8 mouse cellular contexts compared by ENCODE assay signal in the genomic region with DNA sequence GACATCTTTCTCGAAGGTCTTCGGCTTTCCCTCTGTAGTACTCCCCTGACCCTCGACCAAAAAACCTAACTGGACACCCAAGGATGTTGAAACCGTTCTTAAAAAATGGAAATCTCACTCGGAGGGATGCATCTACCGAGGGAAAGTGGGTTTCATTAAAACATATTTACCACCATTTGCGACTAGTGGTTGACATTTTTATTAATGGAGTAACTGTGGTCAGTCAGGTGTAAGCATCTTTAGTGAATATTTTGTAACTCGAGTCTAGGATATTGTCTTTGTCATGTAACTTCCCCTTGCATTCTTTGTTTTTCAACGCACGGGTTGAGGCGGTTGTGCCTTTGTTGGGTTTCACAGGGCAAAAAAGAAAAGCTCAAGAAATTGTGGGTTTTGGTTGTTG. TPM values are rescaled to one million over a fixed set of nuclear protein-coding genes. Genes with fewer than 3 reads are reported as not detected.
A peak's percentile ranks its signal among the peaks of the same experiment; 100 is the strongest.
DNase-seq lines count a peak whose midpoint lies in the region; ATAC-seq and TF ChIP-seq lines count a peak whose summit lies in the region.

No protein-coding gene starts in this region.

- peaks cover 6% of the 10 kb centered on the region; the same call in 1 of the 2 replicates for H3K4me1 ChIP-seq in kidney, adult 2 months (ENCODE audit: control insufficient read depth, insufficient read depth, low read length)
- H3K4me1 ChIP-seq in MEL (ENCODE audit: control insufficient read depth in 1 of 2, insufficient read depth in 2 of 2, low read length in 2 of 2): peaks cover 0 to 8% of the 10 kb centered on the region in 2 experiments; a peak in 3 of 4 replicates
- peaks cover 11% of the 10 kb centered on the region for H3K4me1 ChIP-seq in forebrain, postnatal 0 days (ENCODE audit: insufficient read depth)
- peaks cover 8% of the 10 kb centered on the region; the same call in 1 of the 2 replicates for H3K4me1 ChIP-seq in liver, postnatal 0 days (ENCODE audit: insufficient read depth)

- no peaks in the 10 kb centered on the region for H3K36me3 ChIP-seq in kidney, adult 2 months (ENCODE audit: control insufficient read depth, insufficient read depth, low read length)
- peaks cover 0 to 18% of the 10 kb centered on the region in 2 experiments; a peak in 3 of 4 replicates for H3K36me3 ChIP-seq in MEL (ENCODE audit: control insufficient read depth in 1 of 2, insufficient read depth in 2 of 2, low read length in 2 of 2)
- H3K36me3 ChIP-seq in forebrain, postnatal 0 days (ENCODE audit: insufficient read depth): no peaks in the 10 kb centered on the region
- no peaks in the 10 kb centered on the region for H3K36me3 ChIP-seq in liver, postnatal 0 days (replicated peaks; ENCODE audit: insufficient read depth, low read length)

- no peak for TF ChIP-seq EP300 in MEL (IDR thresholded peaks at IDR 0.05; ENCODE audit: low read depth in 1 of 2, low read length in 2 of 2)
- no peak for TF ChIP-seq EP300 in liver, postnatal 0 days (IDR thresholded peaks at IDR 0.05; ENCODE audit: low read depth)

- H3K4me3 ChIP-seq in kidney, adult 2 months (ENCODE audit: insufficient read depth, low read depth, low read length): peak overlapping the region; percentile 96
- peak overlapping the region; percentile 80 to 83 for H3K4me3 ChIP-seq in MEL (ENCODE audit: control insufficient read depth in 1 of 2, insufficient read depth in 1 of 2, low read depth in 2 of 2, low read length in 2 of 2)
- peak overlapping the region; percentile 96 for H3K4me3 ChIP-seq in forebrain, postnatal 0 days (ENCODE audit: low read depth, low read length)
- H3K4me3 ChIP-seq in liver, postnatal 0 days (ENCODE audit: low read depth, low read length): peak overlapping the region; percentile 81

- H3K9ac ChIP-seq in MEL (ENCODE audit: control insufficient read depth, low read depth, low read length, poor library complexity, severe bottlenecking): peak overlapping the region; percentile 94
- peak overlapping the region; percentile 100 for H3K9ac ChIP-seq in forebrain, postnatal 0 days
- H3K9ac ChIP-seq in liver, postnatal 0 days (replicated peaks): peak overlapping the region; percentile 89

- ATAC-seq in forebrain, postnatal 0 days: no peak
- no peak for ATAC-seq in liver, postnatal 0 days

- no peaks in the 10 kb centered on the region for H3K27me3 ChIP-seq in kidney, adult 2 months (replicated peaks; ENCODE audit: control insufficient read depth, insufficient read depth, low read length)
- no peaks in the 10 kb centered on the region for H3K27me3 ChIP-seq in MEL (ENCODE audit: control insufficient read depth in 1 of 2, insufficient read depth in 2 of 2, low read length in 2 of 2)
- H3K27me3 ChIP-seq in forebrain, postnatal 0 days (ENCODE audit: insufficient read depth, low read length): no peaks in the 10 kb centered on the region
- no peaks in the 10 kb centered on the region for H3K27me3 ChIP-seq in liver, postnatal 0 days (ENCODE audit: insufficient read depth, low read length)

- no peaks in the 10 kb centered on the region for H3K9me3 ChIP-seq in MEL (replicated peaks; ENCODE audit: insufficient read depth, low read length)
- no peaks in the 10 kb centered on the region for H3K9me3 ChIP-seq in forebrain, postnatal 0 days (ENCODE audit: low read length)
- H3K9me3 ChIP-seq in liver, postnatal 0 days (ENCODE audit: low read length): no peaks in the 10 kb centered on the region

- no peak for TF ChIP-seq POLR2A in kidney, adult 2 months (IDR thresholded peaks at IDR 0.05; ENCODE audit: low read depth, low read length)
- TF ChIP-seq POLR2A in MEL (IDR thresholded peaks at IDR 0.05; ENCODE audit: control insufficient read depth in 1 of 2, insufficient read depth in 1 of 2, low read depth in 1 of 2, low read length in 2 of 2, poor library complexity in 1 of 2): no peak

- 0 out of 2 replicates have a peak overlapping the region, but pooled peaks have one; percentile 58 for H3K27ac ChIP-seq in kidney, adult 2 months (ENCODE audit: insufficient read depth, low read depth, low read length)
- H3K27ac ChIP-seq in MEL (ENCODE audit: control insufficient read depth, low read depth, low read length): peak overlapping the region; percentile 39
- H3K27ac ChIP-seq in forebrain, postnatal 0 days (ENCODE audit: low read depth, low read length): peak overlapping the region; percentile 100
- peak overlapping the region; percentile 97 for H3K27ac ChIP-seq in liver, postnatal 0 days (ENCODE audit: low read depth)

- DNase-seq in kidney, adult 2 months: peak; percentile 16
- no peak for DNase-seq in kidney, postnatal 36 days
- peak; percentile 66 for DNase-seq in MEL (ENCODE audit: low read depth, low spot score)
- peak; percentile 53 for DNase-seq in forebrain, postnatal 0 days
- DNase-seq in liver, postnatal 0 days: no peak
- DNase-seq in layer of hippocampus, adult 11-12 months (ENCODE audit: low spot score): no peak
- no peak for DNase-seq in spleen, adult 18-20 months
- DNase-seq in kidney, adult 18-20 months: no peak

- no peak for TF ChIP-seq RAD21 in MEL (IDR thresholded peaks at IDR 0.05; ENCODE audit: low read depth, low read length)

- WGBS in kidney, adult 2 months: 1% methylated on average over 11 of the region's 11 CpGs
- under 1% methylated on average over 11 of the region's 11 CpGs for WGBS in forebrain, postnatal 0 days
- WGBS in liver, postnatal 0 days (ENCODE audit: insufficient replicate concordance): 1% methylated on average over 11 of the region's 11 CpGs

- no peak for TF ChIP-seq CTCF in kidney, adult 2 months (conservative IDR thresholded peaks at IDR 0.05; ENCODE audit: insufficient read depth, insufficient read length, low read depth, low read length)
- TF ChIP-seq CTCF in MEL (IDR thresholded peaks at IDR 0.05 in 2 of 3, conservative IDR thresholded peaks at IDR 0.05 in 1 of 3; ENCODE audit: control insufficient read depth in 1 of 3, insufficient read depth in 1 of 3, low read depth in 2 of 3, low read length in 3 of 3, poor library complexity in 1 of 3, severe bottlenecking in 1 of 3): no peak
- no peak for TF ChIP-seq CTCF in forebrain, postnatal 0 days (IDR thresholded peaks at IDR 0.05; ENCODE audit: low read depth)
- no peak for TF ChIP-seq CTCF in liver, postnatal 0 days (IDR thresholded peaks at IDR 0.05; ENCODE audit: low read depth)

- H3K4me2 ChIP-seq in forebrain, postnatal 0 days (ENCODE audit: low read depth): peak overlapping the region; percentile 66
- H3K4me2 ChIP-seq in liver, postnatal 0 days (ENCODE audit: low read depth, low read length): peak overlapping the region; percentile 70

- H3K79me2 ChIP-seq in MEL (ENCODE audit: control insufficient read depth, insufficient read depth, low read length, poor library complexity): peaks cover 27% of the 10 kb centered on the region

TF ChIP-seq in MEL, 35 proteins besides CTCF, POLR2A, EP300 and RAD21 (continues in another document):
- TF ChIP-seq TCF12 (IDR thresholded peaks at IDR 0.05; ENCODE audit: low read depth, low read length): peak; percentile 29; the same call in 1 of the 2 replicates
- peak; percentile 82 for TF ChIP-seq CHD1 (IDR thresholded peaks at IDR 0.05; ENCODE audit: low read depth, low read length)
- TF ChIP-seq HCFC1 (IDR thresholded peaks at IDR 0.05; ENCODE audit: low read depth, low read length): 0 out of 2 replicates have a peak, but pooled peaks have one; percentile 29

RNA-seq across cellular contexts. Expression of a gene that starts 1.0 kb away (rescaled TPM):
- polyA plus RNA-seq in kidney, adult 2 months (2012; rRNA removed): 11.5 TPM in 2 replicates
- 20.5 and 21.5 TPM in 2 replicates for total RNA-seq in MEL (2012; rRNA removed)
- 10 to 100 TPM in 1 of 2 experiments, not detected in 1; 25.3 TPM for polyA plus RNA-seq in MEL (2012; ENCODE audit: insufficient read depth in 1 of 2, insufficient read length in 2 of 2, low read depth in 1 of 2, low replicate concordance in 2 of 2, missing spikeins in 1 of 2)
- total RNA-seq in forebrain, postnatal 0 days (2014; rRNA removed): 201 and 252 TPM in 2 replicates
- polyA plus RNA-seq in forebrain, postnatal 0 days (2015; fragmentation: Nextera tagmentation; extraction: Ambion mirVana): 150 and 191 TPM in 2 replicates
- polyA plus RNA-seq in liver, postnatal 0 days (2015; fragmentation: Nextera tagmentation; extraction: Ambion mirVana): 15.2 and 17.2 TPM in 2 replicates

RNA-seq across cellular contexts. Expression of a gene that starts 8.0 kb away (rescaled TPM):
- polyA plus RNA-seq in kidney, adult 2 months (2012; rRNA removed): 56.4 and 56.8 TPM in 2 replicates
- 16.0 and 18.3 TPM in 2 replicates for total RNA-seq in MEL (2012; rRNA removed)
- polyA plus RNA-seq in MEL (2012; ENCODE audit: insufficient read depth in 1 of 2, insufficient read length in 2 of 2, low read depth in 1 of 2, low replicate concordance in 2 of 2, missing spikeins in 1 of 2): 10 to 100 TPM in 1 of 2 experiments, not detected in 1; 28.1 TPM
- 105 and 113 TPM in 2 replicates for total RNA-seq in forebrain, postnatal 0 days (2014; rRNA removed)
- 90.1 and 99.2 TPM in 2 replicates for polyA plus RNA-seq in forebrain, postnatal 0 days (2015; fragmentation: Nextera tagmentation; extraction: Ambion mirVana)
- 69.6 and 80.4 TPM in 2 replicates for polyA plus RNA-seq in liver, postnatal 0 days (2015; fragmentation: Nextera tagmentation; extraction: Ambion mirVana)

RNA-seq across cellular contexts. Expression of a gene that starts 21.5 kb away (rescaled TPM):
- 2.9 and 6.7 TPM in 2 replicates for polyA plus RNA-seq in kidney, adult 2 months (2012; rRNA removed)
- 0.77 and 0.88 TPM in 2 replicates for total RNA-seq in MEL (2012; rRNA removed)
- under 1 TPM in 1 of 2 experiments, not detected in 1; 0.29 TPM for polyA plus RNA-seq in MEL (2012; ENCODE audit: insufficient read depth in 1 of 2, insufficient read length in 2 of 2, low read depth in 1 of 2, low replicate concordance in 2 of 2, missing spikeins in 1 of 2)
- not detected in 2 replicates for total RNA-seq in forebrain, postnatal 0 days (2014; rRNA removed)
- polyA plus RNA-seq in forebrain, postnatal 0 days (2015; fragmentation: Nextera tagmentation; extraction: Ambion mirVana): 0.67 and 2.0 TPM in 2 replicates
- polyA plus RNA-seq in liver, postnatal 0 days (2015; fragmentation: Nextera tagmentation; extraction: Ambion mirVana): not detected in 2 replicates

RNA-seq across cellular contexts. Expression of a gene that starts 33.2 kb away (rescaled TPM):
- 15.1 and 15.3 TPM in 2 replicates for polyA plus RNA-seq in kidney, adult 2 months (2012; rRNA removed)
- 10.9 and 11.6 TPM in 2 replicates for total RNA-seq in MEL (2012; rRNA removed)
- polyA plus RNA-seq in MEL (2012; ENCODE audit: insufficient read depth in 1 of 2, insufficient read length in 2 of 2, low read depth in 1 of 2, low replicate concordance in 2 of 2, missing spikeins in 1 of 2): 10 to 100 TPM in 1 of 2 experiments, not detected in 1; 18.5 TPM
- total RNA-seq in forebrain, postnatal 0 days (2014; rRNA removed): 20.5 and 24.8 TPM in 2 replicates
- 19.6 and 21.9 TPM in 2 replicates for polyA plus RNA-seq in forebrain, postnatal 0 days (2015; fragmentation: Nextera tagmentation; extraction: Ambion mirVana)
- 9.5 and 10.4 TPM in 2 replicates for polyA plus RNA-seq in liver, postnatal 0 days (2015; fragmentation: Nextera tagmentation; extraction: Ambion mirVana)

RNA-seq across cellular contexts. Expression of a gene that starts 33.9 kb away (rescaled TPM):
- polyA plus RNA-seq in kidney, adult 2 months (2012; rRNA removed): 35.3 and 82.5 TPM in 2 replicates
- total RNA-seq in MEL (2012; rRNA removed): 748 and 796 TPM in 2 replicates
- polyA plus RNA-seq in MEL (2012; ENCODE audit: insufficient read depth in 1 of 2, insufficient read length in 2 of 2, low read depth in 1 of 2, low replicate concordance in 2 of 2, missing spikeins in 1 of 2): 1,000 to 10,000 TPM in 1 of 2 experiments, 100 to 1,000 TPM in 1; 761 to 1,339 TPM
- 72.0 and 101 TPM in 2 replicates for total RNA-seq in forebrain, postnatal 0 days (2014; rRNA removed)
- 308 and 448 TPM in 2 replicates for polyA plus RNA-seq in forebrain, postnatal 0 days (2015; fragmentation: Nextera tagmentation; extraction: Ambion mirVana)
- polyA plus RNA-seq in liver, postnatal 0 days (2015; fragmentation: Nextera tagmentation; extraction: Ambion mirVana): 174 and 204 TPM in 2 replicates

Comparison
In these comparisons a context has a peak if more than half of its experiments do, and no peak if none do; other contexts are left out.
1. DNase-seq: peak in kidney, adult 2 months (single experiment), MEL (single experiment) and forebrain, postnatal 0 days (single experiment); none in kidney, postnatal 36 days (0 of 2), liver, postnatal 0 days (single experiment), layer of hippocampus, adult 11-12 months (single experiment), spleen, adult 18-20 months (0 of 2) and kidney, adult 18-20 months (single experiment).
2. H3K27ac ChIP-seq: peak in every context shown above with its lines; median percentile 100 in forebrain, postnatal 0 days; 97 in liver, postnatal 0 days; 58 in kidney, adult 2 months; 39 in MEL.
3. Peak in every context shown above with its lines, with median percentiles within 50 percentile points of each other: H3K4me3 ChIP-seq and H3K9ac ChIP-seq.